Mouse (Mus musculus) layer of hippocampus, adult 2 months (tissue): ENCODE results near the gene Hist2h2aa1. TPM values are rescaled to one million over a fixed set of nuclear protein-coding genes. Genes with fewer than 3 reads are reported as not detected.
"Not testable (repeated sequence)": the region's sequence is repeated elsewhere in the genome, so short reads cannot be mapped to it uniquely, and the experiment has no call there.

Experiments
- DNase-seq, 2 experiments: peaks; one replicate each; pipeline ENCODE4 v3.0.0; 2022; ENCODE audit warnings: low spot score in 2 of 2
- H3K27ac ChIP-seq: fragments of 200-600 bp; 2 replicates; pipeline ENCODE4 v1.8.1; 2022
- H3K4me3 ChIP-seq: fragments of 200-600 bp; 2 replicates; pipeline ENCODE4 v1.8.1; 2022; ENCODE audit warnings: mild to moderate bottlenecking
- CTCF ChIP-seq: fragments of 200-600 bp; conservative IDR thresholded peaks from 2 replicates; pipeline ENCODE4 v1.8.1; 2022; ENCODE audit warnings: antibody characterized with exemption, mild to moderate bottlenecking, moderate library complexity
- long read RNA-seq, 2 experiments: library from polyadenylated mRNA; stranded (forward); transcript quantifications; one replicate each; pipeline ENCODE4 v2.0.0; 2021; ENCODE audit warnings: borderline mapping rate in 2 of 2
- total RNA-seq, 2 experiments: library from RNA; stranded (reverse); gene quantifications; 2 replicates each; pipeline ENCODE4 v1.2.3; 2021

Hist2h2aa1 gene
- 10 to 100 TPM in 1 of 2 experiments, not detected in 1; 11.7 TPM for total RNA-seq
- long read RNA-seq, experiment 1, transcript Hist2h2aa1-201 (1 exons, 586 nt), result major isoform, 21 of 21 reads
- long read RNA-seq, experiment 1, partial matches to known transcripts, result 0 of 21 reads
- long read RNA-seq, experiment 1, other reads (novel, unspliced or antisense), result 0 of 21 reads
- long read RNA-seq, experiment 2, transcript Hist2h2aa1-201 (1 exons, 586 nt), result major isoform, 24 of 24 reads
- long read RNA-seq, experiment 2, partial matches to known transcripts, result 0 of 24 reads
- long read RNA-seq, experiment 2, other reads (novel, unspliced or antisense), result 0 of 24 reads

- peak within 1 kb of the TSS; percentile 98 for H3K27ac ChIP-seq
- H3K4me3 ChIP-seq, result peak within 1 kb of the TSS; percentile 84
- peak; percentile 84 to 87 for DNase-seq
Observed at GRCm38 (mm10) chr3:96245003-96245886, at the start of gene Hist2h2aa1. Gene Hist2h2aa1, plus strand, starts transcription at chr3:96245497.

- peak overlapping the region; percentile 93 for H3K27ac ChIP-seq
- H3K4me3 ChIP-seq, result no peak overlapping the region; the same call in 1 of the 2 replicates
- peak; percentile 67 for TF ChIP-seq CTCF
- no peak for DNase-seq
Observed at GRCm38 (mm10) chr3:96195616-96196313, 49.5 kb upstream of the Hist2h2aa1 start.

- no peak for DNase-seq
Observed at GRCm38 (mm10) chr3:96196437-96197128, 48.7 kb upstream of the Hist2h2aa1 start.

GRCm38 (mm10) chr3:96197129-96197749 lies 48.1 kb upstream of the Hist2h2aa1 start:
- TF ChIP-seq CTCF, result peak; percentile 50
- Histone ChIP-seq H3K27ac (peak overlapping the region; percentile 93), H3K4me3 (peak overlapping the region; percentile 80)
- DNase-seq, result peak; percentile 91 to 96

More at GRCm38 (mm10) chr3:96196437-96197128, 48.7 kb upstream of the Hist2h2aa1 start:
- peak overlapping the region; percentile 93 for H3K27ac ChIP-seq
- no peak for TF ChIP-seq CTCF
- peak overlapping the region; percentile 80 for H3K4me3 ChIP-seq

- no peak for TF ChIP-seq CTCF
- no peak for DNase-seq
- peak overlapping the region; percentile 80 for H3K4me3 ChIP-seq
- peak overlapping the region; percentile 93; the same call in 1 of the 2 replicates for H3K27ac ChIP-seq
Observed at GRCm38 (mm10) chr3:96198181-96198580, 47.1 kb upstream of the Hist2h2aa1 start.

GRCm38 (mm10) chr3:96198601-96199251 lies 46.6 kb upstream of the Hist2h2aa1 start:
- DNase-seq, H3K4me3 ChIP-seq, H3K27ac ChIP-seq: not testable (repeated sequence)

GRCm38 (mm10) chr3:96199731-96200130 lies 45.6 kb upstream of the Hist2h2aa1 start:
- Histone ChIP-seq H3K4me3 (no peak overlapping the region), H3K27ac (no peak overlapping the region)
- DNase-seq, result no peak
- no peak for TF ChIP-seq CTCF

- no peak for DNase-seq
- H3K27ac ChIP-seq, result no peak overlapping the region
- TF ChIP-seq CTCF, result peak; percentile 64
- no peak overlapping the region for H3K4me3 ChIP-seq
Observed at GRCm38 (mm10) chr3:96207819-96208218, 37.5 kb upstream of the Hist2h2aa1 start.

- no peak for DNase-seq
- peak; percentile 65 for TF ChIP-seq CTCF
- Histone ChIP-seq H3K27ac (no peak overlapping the region), H3K4me3 (no peak overlapping the region)
Observed at GRCm38 (mm10) chr3:96209242-96209641, 36.1 kb upstream of the Hist2h2aa1 start.

- H3K4me3 ChIP-seq, result peak overlapping the region; percentile 90
- peak overlapping the region; percentile 100 for H3K27ac ChIP-seq
- TF ChIP-seq CTCF, result peak; percentile 59
- DNase-seq, result no peak
Observed at GRCm38 (mm10) chr3:96219191-96219641, 26.1 kb upstream of the Hist2h2aa1 start.

GRCm38 (mm10) chr3:96219661-96220130 lies 25.6 kb upstream of the Hist2h2aa1 start, which contains the start of the genes Bola1 and Hist2h2ab:
Gene Bola1, minus strand, starts transcription at chr3:96219709.
Gene Hist2h2ab, plus strand, starts transcription at chr3:96219865.
- DNase-seq, result peak; percentile 75 to 90
- Histone ChIP-seq H3K4me3 (peak within 1 kb of the TSS; percentile 90), H3K27ac (peak within 1 kb of the TSS; percentile 100)
- no peak for TF ChIP-seq CTCF

- Histone ChIP-seq H3K4me3 (peak overlapping the region; percentile 90), H3K27ac (peak overlapping the region; percentile 100)
- DNase-seq, result not testable (repeated sequence)
Observed at GRCm38 (mm10) chr3:96220131-96220764, 25.0 kb upstream of the Hist2h2aa1 start.
